Mouse (Mus musculus) hindbrain, embryonic 15.5 days (tissue): ENCODE measurements around the gene Tex10. TPM values are rescaled to one million over a fixed set of nuclear protein-coding genes. Genes with fewer than 3 reads are reported as not detected.

ENCODE experiments used
- ATAC-seq: fragments of 200-750 bp; cut with Nextera tagmentation; 2 replicates; pipeline ENCODE4 v1.8.0; 2017; ENCODE audit warnings: low read depth, moderate number of reproducible peaks, moderate TSS enrichment; ENCODE audit not compliant: low FRiP score
- H3K27ac ChIP-seq: fragments of 300-500 bp; sonication (generic); replicated peaks from 2 replicates; pipeline ENCODE4 v1.5.1; 2015; ENCODE audit warnings: mild to moderate bottlenecking, inconsistent platforms
- H3K27me3 ChIP-seq: fragments of 300-500 bp; sonication (generic); 2 replicates; pipeline ENCODE4 v1.6.1; 2015; ENCODE audit warnings: control low read depth, inconsistent platforms
- H3K36me3 ChIP-seq: fragments of 300-500 bp; sonication (generic); 2 replicates; pipeline ENCODE4 v1.6.1; 2015; ENCODE audit warnings: control low read depth, inconsistent platforms
- H3K4me1 ChIP-seq: fragments of 300-500 bp; sonication (generic); replicated peaks from 2 replicates; pipeline ENCODE4 v1.6.1; 2015; ENCODE audit warnings: control low read depth, inconsistent platforms
- H3K4me2 ChIP-seq: fragments of 300-500 bp; sonication (generic); 2 replicates; pipeline ENCODE4 v1.6.1; 2015; ENCODE audit warnings: moderate library complexity, mild to moderate bottlenecking, inconsistent platforms
- H3K4me3 ChIP-seq: fragments of 300-500 bp; sonication (generic); 2 replicates; pipeline ENCODE4 v1.5.1; 2015; ENCODE audit warnings: mild to moderate bottlenecking, inconsistent platforms
- H3K9ac ChIP-seq: fragments of 300-500 bp; sonication (generic); 2 replicates; pipeline ENCODE4 v1.6.1; 2015; ENCODE audit warnings: inconsistent platforms
- H3K9me3 ChIP-seq: fragments of 300-500 bp; sonication (generic); 2 replicates; pipeline ENCODE4 v1.6.1; 2016; ENCODE audit warnings: control low read depth, inconsistent platforms
- WGBS: fragments of 180-500 bp; shearing (Covaris S2); methylation state at CpG from one replicate; pipeline ENCODE4 v1.1.7; 2015; 5-methylcytosine and 5-hydroxymethylcytosine counted together
- polyA plus RNA-seq: library from polyadenylated mRNA; unstranded; fragments of >200 nt; fragmentation: Nextera tagmentation; extraction: Ambion mirVana; gene quantifications from 2 replicates; pipeline ENCODE4 v1.2.1, GENCODE M21; 2015

Tex10 gene
- polyA plus RNA-seq, 1 experiment from 2014 or later = 36.3 TPM

DNA sequence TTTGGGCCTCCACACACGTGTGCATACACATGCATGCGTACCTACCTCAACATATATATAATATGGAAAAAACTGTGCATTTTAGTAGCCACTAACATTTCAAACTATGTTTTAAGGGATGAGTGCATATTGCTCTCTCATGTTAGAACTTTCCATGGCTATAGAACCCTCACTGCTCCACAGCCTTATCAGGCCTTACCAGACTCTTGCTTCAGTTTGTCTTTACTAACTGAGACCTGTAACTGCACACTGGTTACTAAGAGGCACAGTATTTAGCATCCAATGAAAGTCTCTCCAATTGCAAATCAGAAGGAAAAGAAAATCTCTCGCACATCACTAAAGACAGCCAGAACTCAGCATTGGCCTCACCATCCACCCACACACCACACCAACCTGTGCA lies 76.3 kb downstream of the Tex10 start:
- Histone ChIP-seq H3K9me3 (no peaks in the 10 kb centered on the region), H3K27me3 (no peaks in the 10 kb centered on the region), H3K27ac (no peak overlapping the region), H3K36me3 (no peaks in the 10 kb centered on the region), H3K4me3 (no peak overlapping the region), H3K9ac (no peak overlapping the region), H3K4me2 (no peak overlapping the region), H3K4me1 (no peaks in the 10 kb centered on the region)
- WGBS = 96% methylated on average over 3 of the region's 3 CpGs
- ATAC-seq = no peak

DNA sequence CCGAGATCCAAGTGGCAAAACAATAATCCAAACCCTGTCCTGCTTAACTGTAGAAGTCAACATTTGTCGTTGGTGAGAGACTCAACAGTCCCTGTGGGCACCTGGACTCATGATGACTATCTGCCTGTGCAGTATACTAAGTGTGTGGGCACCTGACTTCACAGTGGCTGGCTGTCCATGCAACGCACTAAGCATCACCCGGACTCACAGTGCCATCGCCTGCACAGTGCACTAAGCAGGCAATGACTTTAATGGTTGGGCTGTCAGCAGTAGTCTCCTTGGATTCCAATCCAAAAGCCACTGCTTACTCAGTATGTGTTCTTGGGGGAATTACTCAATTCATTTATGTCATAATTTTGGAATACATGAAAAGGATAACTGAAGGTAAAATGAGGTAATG lies 90.8 kb downstream of the Tex10 start:
- no peak overlapping the region for H3K4me3 ChIP-seq
- H3K27ac ChIP-seq = no peak overlapping the region
- H3K4me2 ChIP-seq = no peak overlapping the region
- no peaks in the 10 kb centered on the region for H3K36me3 ChIP-seq
- H3K9ac ChIP-seq = no peak overlapping the region
- no peak for ATAC-seq
- WGBS = 88% methylated on average over 5 of the region's 5 CpGs
- H3K9me3 ChIP-seq = no peaks in the 10 kb centered on the region
- no peaks in the 10 kb centered on the region for H3K4me1 ChIP-seq
- H3K27me3 ChIP-seq = no peaks in the 10 kb centered on the region

- ATAC-seq = 0 out of 2 replicates have a peak, but pooled peaks have one; percentile 59
- Histone ChIP-seq H3K4me1 (no peaks in the 10 kb centered on the region), H3K4me3 (no peak overlapping the region), H3K36me3 (no peaks in the 10 kb centered on the region), H3K4me2 (no peak overlapping the region), H3K9ac (no peak overlapping the region), H3K9me3 (no peaks in the 10 kb centered on the region), H3K27ac (no peak overlapping the region), H3K27me3 (no peaks in the 10 kb centered on the region)
- WGBS = 0% methylated on average over 2 of the region's 2 CpGs
These were observed 92.3 kb downstream of the Tex10 start for GRCm38 (mm10) chr4:48380940-48381339.

Other genes with a start within 250 kb of the Tex10 start
- 60.6 and 62.0 TPM in 2 replicates for gene Erp44, start 193.9 kb downstream of the Tex10 start, polyA plus RNA-seq
- 6.1 and 7.1 TPM in 2 replicates for gene Invs, start 193.7 kb downstream of the Tex10 start, polyA plus RNA-seq
- gene Msantd3, start 66.5 kb upstream of the Tex10 start, polyA plus RNA-seq = 29.3 and 32.4 TPM in 2 replicates
- gene Tmeff1, start 111.7 kb upstream of the Tex10 start, polyA plus RNA-seq = 272 and 273 TPM in 2 replicates
- 1.00 and 1.5 TPM in 2 replicates for gene Cavin4, start 190.1 kb upstream of the Tex10 start, polyA plus RNA-seq